8 mouse cellular contexts compared by ENCODE assay signal in the genomic region with DNA sequence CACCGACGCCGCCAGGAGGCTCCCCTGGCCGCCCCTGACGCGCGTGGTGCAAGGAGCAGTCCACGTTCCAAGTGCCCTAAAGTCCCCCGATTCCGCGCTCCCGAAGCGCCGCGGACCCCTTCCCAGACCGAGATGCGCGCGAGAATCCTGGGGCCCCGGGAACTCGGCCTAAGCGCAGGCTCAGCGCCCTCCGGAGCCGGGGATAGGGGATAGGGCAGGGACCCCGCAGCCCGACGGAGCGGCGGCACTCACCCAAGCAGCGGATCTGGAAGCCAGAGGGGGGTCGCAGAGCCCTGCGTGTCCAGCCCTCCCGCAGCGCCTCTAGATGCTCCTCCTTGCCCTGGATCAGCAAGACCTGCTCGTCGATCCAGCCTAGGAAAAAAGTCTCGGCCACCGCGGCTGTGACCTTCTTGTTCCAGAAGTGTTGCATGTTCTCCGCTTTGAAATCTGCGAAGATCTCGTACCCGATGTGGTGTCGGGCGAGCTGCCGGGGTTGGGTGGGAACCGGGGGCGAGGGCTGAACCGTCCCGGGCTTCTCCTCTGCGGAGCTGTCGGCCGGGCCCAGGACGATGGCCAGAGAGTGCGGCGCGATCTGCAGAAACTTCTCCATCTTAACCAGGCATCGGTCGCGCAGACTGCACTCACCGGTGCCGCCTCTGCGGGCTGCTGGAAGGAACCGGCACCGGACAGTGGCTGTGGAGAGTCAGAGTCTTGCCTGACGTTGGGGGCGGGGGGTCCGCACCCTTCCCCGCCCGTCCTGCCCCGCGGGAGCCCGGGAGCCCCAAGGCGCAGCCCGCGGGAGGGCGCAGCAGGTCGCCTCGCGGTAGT. TPM values are rescaled to one million over a fixed set of nuclear protein-coding genes. Genes with fewer than 3 reads are reported as not detected.
A peak's percentile ranks its signal among the peaks of the same experiment; 100 is the strongest.
DNase-seq lines count a peak whose midpoint lies in the region; ATAC-seq and TF ChIP-seq lines count a peak whose summit lies in the region.

No protein-coding gene starts in this region.

- no peaks in the 10 kb centered on the region for H3K36me3 ChIP-seq in kidney, adult 2 months (ENCODE audit: control insufficient read depth, insufficient read depth, low read length)
- H3K36me3 ChIP-seq in lung, embryonic 16.5 days (ENCODE audit: control insufficient read depth, insufficient read depth, low read length): no peaks in the 10 kb centered on the region

- TF ChIP-seq CTCF in brain, embryonic 14.5 days (IDR thresholded peaks at IDR 0.05; ENCODE audit: borderline replicate concordance, extremely low read depth, insufficient read depth, insufficient read length): no peak
- TF ChIP-seq CTCF in kidney, adult 2 months (conservative IDR thresholded peaks at IDR 0.05; ENCODE audit: insufficient read depth, insufficient read length, low read depth, low read length): no peak

- peak; percentile 59 for ATAC-seq in lung, embryonic 16.5 days (ENCODE audit: low read depth)

- H3K27me3 ChIP-seq in kidney, adult 2 months (replicated peaks; ENCODE audit: control insufficient read depth, insufficient read depth, low read length): peaks cover 1% of the 10 kb centered on the region; the same call in 1 of the 2 replicates
- H3K27me3 ChIP-seq in lung, embryonic 16.5 days (ENCODE audit: control insufficient read depth, insufficient read depth, low read depth, low read length): peaks cover 41% of the 10 kb centered on the region

- H3K4me3 ChIP-seq in kidney, adult 2 months (ENCODE audit: insufficient read depth, low read depth, low read length): peak overlapping the region; percentile 78
- peak overlapping the region; percentile 83 for H3K4me3 ChIP-seq in lung, embryonic 16.5 days (ENCODE audit: low read length)

- peak overlapping the region; percentile 78 for H3K9ac ChIP-seq in lung, embryonic 16.5 days (ENCODE audit: low read length)

- under 1% methylated on average over 80 of the region's 81 CpGs for WGBS in kidney, adult 2 months
- 0% methylated on average over 72 of the region's 81 CpGs for WGBS in lung, embryonic 16.5 days

- no peak for TF ChIP-seq POLR2A in brain, embryonic 14.5 days (IDR thresholded peaks at IDR 0.05; ENCODE audit: borderline replicate concordance, extremely low read depth, insufficient read depth, insufficient read length, poor library complexity, severe bottlenecking)
- no peak for TF ChIP-seq POLR2A in kidney, adult 2 months (IDR thresholded peaks at IDR 0.05; ENCODE audit: low read depth, low read length)

- peaks cover 3% of the 10 kb centered on the region; the same call in 1 of the 2 replicates for H3K4me1 ChIP-seq in kidney, adult 2 months (ENCODE audit: control insufficient read depth, insufficient read depth, low read length)
- H3K4me1 ChIP-seq in lung, embryonic 16.5 days (replicated peaks; ENCODE audit: control insufficient read depth, insufficient read depth, low read length): peaks cover 10% of the 10 kb centered on the region

- DNase-seq in lung, adult 18-20 months: peak; percentile 24 to 27
- no peak for DNase-seq in lung, postnatal 25 days (ENCODE audit: low spot score)
- DNase-seq in brain, embryonic 14.5 days (ENCODE audit: low read depth): peak; percentile 45
- DNase-seq in heart, adult 18-20 months: peak; percentile 40 to 53
- peak; percentile 54 for DNase-seq in kidney, adult 2 months
- DNase-seq in right cerebral cortex, postnatal 25 days: peak; percentile 11
- DNase-seq in spleen, adult 12 weeks (ENCODE audit: low spot score): no peak

- peak overlapping the region; percentile 63 for H3K27ac ChIP-seq in kidney, adult 2 months (ENCODE audit: insufficient read depth, low read depth, low read length)
- H3K27ac ChIP-seq in lung, embryonic 16.5 days (ENCODE audit: low read length): peak overlapping the region; percentile 93

- no peaks in the 10 kb centered on the region for H3K9me3 ChIP-seq in lung, embryonic 16.5 days (ENCODE audit: control insufficient read depth, low read length)

- H3K4me2 ChIP-seq in lung, embryonic 16.5 days (ENCODE audit: low read depth, low read length): peak overlapping the region; percentile 92

RNA-seq across cellular contexts. Expression of a gene that starts 33.3 kb away (rescaled TPM):
- polyA plus RNA-seq in brain, embryonic 14.5 days (2012; rRNA removed): 23.8 and 44.9 TPM in 2 replicates
- 1 to 10 TPM; 8.7 to 8.9 TPM for total RNA-seq in heart, adult 18-20 months (2021)
- 2.2 TPM in 2 replicates for polyA plus RNA-seq in kidney, adult 2 months (2012; rRNA removed)
- polyA plus RNA-seq in lung, embryonic 16.5 days (2015; fragmentation: Nextera tagmentation; extraction: Ambion mirVana): 10.7 and 11.6 TPM in 2 replicates

Comparison
In these comparisons a context has a peak if more than half of its experiments do, and no peak if none do; other contexts are left out.
1. DNase-seq: peak in lung, adult 18-20 months (2 of 2), brain, embryonic 14.5 days (single experiment), heart, adult 18-20 months (2 of 2), kidney, adult 2 months (single experiment) and right cerebral cortex, postnatal 25 days (single experiment); none in lung, postnatal 25 days (single experiment) and spleen, adult 12 weeks (single experiment).